13 mouse cellular contexts compared by ENCODE assay signal in the genomic region with DNA sequence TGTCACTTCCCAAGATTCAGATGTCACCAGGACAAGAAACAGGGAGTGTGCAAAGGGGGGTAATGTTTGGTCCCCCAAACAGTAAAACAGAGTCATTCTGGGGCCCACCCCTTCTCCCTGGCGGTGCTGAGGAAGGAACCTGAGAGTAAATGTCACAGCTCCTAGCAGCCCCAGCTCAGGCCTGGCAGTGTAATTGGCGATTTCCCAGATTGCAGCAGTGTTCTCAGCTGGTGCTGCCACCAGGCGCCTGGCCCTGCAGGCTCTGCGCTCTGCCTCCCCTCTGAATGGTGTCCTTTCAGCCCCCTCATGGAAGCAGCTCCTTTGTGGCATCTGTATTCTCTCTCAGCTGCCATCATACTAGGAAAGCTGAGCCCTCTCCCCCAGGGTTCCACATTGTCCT. TPM values are rescaled to one million over a fixed set of nuclear protein-coding genes. Genes with fewer than 3 reads are reported as not detected.
DNase-seq lines count a peak whose midpoint lies in the region; ATAC-seq and TF ChIP-seq lines count a peak whose summit lies in the region.
"Had no signal": no experiment of that assay in that cellular context is flagged by ENCODE, and none has a peak within 500 bp of the region (broad histone marks: within the 10 kb centered on the region; RNA-seq: fewer than 3 reads in every experiment).

No protein-coding gene starts in this region.

- no peaks in the 10 kb centered on the region for H3K27me3 ChIP-seq in forebrain, postnatal 0 days (ENCODE audit: insufficient read depth, low read length)
- no peaks in the 10 kb centered on the region for H3K27me3 ChIP-seq in midbrain, embryonic 14.5 days (ENCODE audit: control insufficient read depth, insufficient read depth, low read length)

- peak; percentile 59 for DNase-seq in layer of hippocampus, adult 11-12 months (ENCODE audit: low spot score)
- DNase-seq in layer of hippocampus, adult 9-10 months (ENCODE audit: low spot score): no peak
- DNase-seq in cerebellum, postnatal 10 days: peak; percentile 65 to 73
- peak; percentile 45 for DNase-seq in forebrain, postnatal 0 days
- peak; percentile 64 for DNase-seq in midbrain, embryonic 14.5 days
- no peak for DNase-seq in adrenal gland, postnatal 36 days
- DNase-seq in testis, postnatal 10 days (ENCODE audit: low spot score): no peak
- DNase-seq in spleen, adult 12 weeks (ENCODE audit: low spot score): no peak
- DNase-seq: adrenal gland, adult 2 months; heart, postnatal 4 days had no signal

- TF ChIP-seq CTCF in forebrain, postnatal 0 days (IDR thresholded peaks at IDR 0.05; ENCODE audit: low read depth): 0 out of 2 replicates have a peak, but pooled peaks have one; percentile 16

- no peak overlapping the region for H3K4me3 ChIP-seq in forebrain, postnatal 0 days (ENCODE audit: low read depth, low read length)
- H3K4me3 ChIP-seq in midbrain, embryonic 14.5 days (replicated peaks; ENCODE audit: low read depth, low read length): no peak overlapping the region
- H3K4me3 ChIP-seq: erythroblast, embryonic 14.5 days had no signal

- 0 out of 2 replicates have a peak overlapping the region, but pooled peaks have one; percentile 15 for H3K27ac ChIP-seq in forebrain, postnatal 0 days (ENCODE audit: low read depth, low read length)
- H3K27ac ChIP-seq in midbrain, embryonic 14.5 days (replicated peaks; ENCODE audit: low read depth, low read length): peak overlapping the region; percentile 54; the same call in 1 of the 2 replicates
- H3K27ac ChIP-seq: liver, embryonic 14.5 days; macrophage had no signal

- H3K4me2 ChIP-seq in forebrain, postnatal 0 days (ENCODE audit: low read depth): no peak overlapping the region
- H3K4me2 ChIP-seq in midbrain, embryonic 14.5 days (ENCODE audit: low read length): no peak overlapping the region

- H3K4me1 ChIP-seq in forebrain, postnatal 0 days (ENCODE audit: insufficient read depth): peaks cover 4% of the 10 kb centered on the region; the same call in 1 of the 2 replicates
- peaks cover 4% of the 10 kb centered on the region; the same call in 1 of the 2 replicates for H3K4me1 ChIP-seq in midbrain, embryonic 14.5 days (ENCODE audit: control insufficient read depth, insufficient read depth, low read length)

- H3K9ac ChIP-seq in forebrain, postnatal 0 days: no peak overlapping the region
- H3K9ac ChIP-seq in midbrain, embryonic 14.5 days (replicated peaks; ENCODE audit: low read length): no peak overlapping the region
- H3K9ac ChIP-seq: liver, embryonic 14.5 days had no signal

- WGBS in forebrain, postnatal 0 days: 22% methylated on average over 4 of the region's 4 CpGs
- 19% methylated on average over 4 of the region's 4 CpGs for WGBS in midbrain, embryonic 14.5 days

- ATAC-seq in forebrain, postnatal 0 days: peak; percentile 65
- no peak for ATAC-seq in midbrain, embryonic 14.5 days (ENCODE audit: low FRiP score, low TSS enrichment)

- no peaks in the 10 kb centered on the region for H3K36me3 ChIP-seq in forebrain, postnatal 0 days (ENCODE audit: insufficient read depth)
- no peaks in the 10 kb centered on the region for H3K36me3 ChIP-seq in midbrain, embryonic 14.5 days (ENCODE audit: control insufficient read depth, insufficient read depth, low read length)

- no peaks in the 10 kb centered on the region for H3K9me3 ChIP-seq in forebrain, postnatal 0 days (ENCODE audit: low read length)
- H3K9me3 ChIP-seq in midbrain, embryonic 14.5 days (ENCODE audit: control insufficient read depth, low read length): no peaks in the 10 kb centered on the region

RNA-seq across cellular contexts. Expression of gene Ntng2, which starts 14.0 kb away (rescaled TPM):
- total RNA-seq in forebrain, postnatal 0 days (2014; rRNA removed): 33.0 and 33.6 TPM in 2 replicates
- 8.0 and 8.6 TPM in 2 replicates for polyA plus RNA-seq in forebrain, postnatal 0 days (2015; fragmentation: Nextera tagmentation; extraction: Ambion mirVana)
- 9.8 and 15.9 TPM in 2 replicates for polyA plus RNA-seq in midbrain, embryonic 14.5 days (2014; fragmentation: Nextera tagmentation; extraction: Ambion mirVana)
- total RNA-seq in adrenal gland, postnatal 36 days (2021): 10 to 100 TPM; 35.0 to 44.2 TPM
- polyA plus RNA-seq: erythroblast, embryonic 14.5 days had no signal

Comparison
In these comparisons a context has a peak if more than half of its experiments do, and no peak if none do; other contexts are left out.
1. DNase-seq: peak in layer of hippocampus, adult 11-12 months (single experiment), cerebellum, postnatal 10 days (2 of 2), forebrain, postnatal 0 days (single experiment) and midbrain, embryonic 14.5 days (single experiment); none in layer of hippocampus, adult 9-10 months (single experiment), adrenal gland, postnatal 36 days (0 of 2), testis, postnatal 10 days (single experiment) and spleen, adult 12 weeks (single experiment).